Mouse (Mus musculus): ENCODE measurements around the gene Inka1.
"Not testable (repeated sequence)": the region's sequence is repeated elsewhere in the genome, so short reads cannot be mapped to it uniquely, and the experiment has no call there.

Inka1 gene

DNA sequence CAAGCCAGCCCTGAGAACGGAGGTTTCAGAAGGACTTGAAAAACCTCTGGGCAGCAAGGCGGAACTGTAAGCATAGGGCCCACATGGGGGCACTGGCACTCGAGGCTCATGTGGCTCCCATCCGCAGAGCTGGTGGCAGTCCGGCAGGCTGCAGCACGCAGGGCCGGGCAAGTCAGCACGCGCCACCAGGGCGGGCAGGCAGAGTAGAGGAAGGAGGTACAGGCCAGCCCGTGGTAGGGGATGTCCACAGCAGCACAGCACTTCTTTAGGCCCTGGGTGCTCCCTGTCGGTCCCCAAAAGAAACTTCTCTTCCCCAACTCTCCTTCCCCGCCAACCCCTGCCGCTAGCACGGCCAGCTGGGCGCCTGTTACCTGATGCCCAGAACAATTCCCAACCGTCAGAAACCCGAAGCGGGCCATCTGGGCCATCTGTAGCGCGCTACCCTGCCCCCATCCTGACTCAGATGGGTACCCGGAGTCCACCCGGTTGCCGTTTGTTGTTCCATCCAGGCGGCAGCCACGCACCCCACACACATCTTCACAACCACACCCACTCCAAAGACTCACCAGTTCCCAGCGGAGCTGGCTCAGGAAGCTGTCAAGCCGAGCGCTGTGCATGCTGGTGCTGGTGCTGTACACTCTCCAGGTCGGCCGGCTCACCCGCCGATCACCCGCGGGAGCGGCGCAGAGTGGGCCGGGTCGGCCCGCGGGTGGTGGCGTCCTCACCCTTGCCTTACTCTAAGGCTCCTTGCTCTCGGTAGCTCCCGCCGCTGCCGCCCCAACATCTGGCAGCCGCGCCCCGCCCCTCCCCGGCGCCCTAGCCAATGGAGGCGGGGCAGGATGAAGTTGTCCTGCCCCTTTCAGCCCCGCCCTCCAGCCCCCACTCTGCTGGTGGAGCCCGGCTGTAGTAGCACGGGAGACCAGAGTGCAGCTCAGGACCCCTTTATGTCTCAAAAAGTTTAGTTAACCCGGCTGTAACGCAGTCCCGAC, at the start of gene Inka1:
Inka1 (minus strand) TSS at position 749 of the 989 bp plus-strand sequence.
- DNase-seq (ENCODE audit: low spot score in 2 of 2): peak; percentile 77 to 78

GRCm38 (mm10) chr9:108032126-108032525, 46.4 kb upstream of the Inka1 start:
- no peak for DNase-seq (ENCODE audit: low spot score in 2 of 2)

DNA sequence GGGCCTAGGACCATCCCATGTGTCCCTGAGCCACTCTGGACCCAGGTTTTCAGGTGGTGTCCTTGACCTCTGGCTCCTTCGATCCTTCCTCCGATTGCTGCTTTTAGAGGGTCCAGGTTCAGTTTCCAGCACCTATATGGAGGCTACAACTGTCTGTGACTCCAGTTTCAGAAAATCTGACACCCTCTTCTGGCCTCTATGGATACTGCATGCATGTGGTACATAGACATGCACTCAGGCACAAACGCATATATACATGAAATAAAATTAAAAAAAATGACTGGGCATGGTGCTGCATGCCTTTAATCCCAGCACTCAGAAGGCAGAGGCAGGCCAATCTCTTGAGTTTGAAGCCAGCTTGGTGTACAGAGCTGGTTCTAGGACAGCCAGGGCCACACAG, 42.2 kb upstream of the Inka1 start:
- DNase-seq (ENCODE audit: low spot score in 2 of 2): no peak

DNA sequence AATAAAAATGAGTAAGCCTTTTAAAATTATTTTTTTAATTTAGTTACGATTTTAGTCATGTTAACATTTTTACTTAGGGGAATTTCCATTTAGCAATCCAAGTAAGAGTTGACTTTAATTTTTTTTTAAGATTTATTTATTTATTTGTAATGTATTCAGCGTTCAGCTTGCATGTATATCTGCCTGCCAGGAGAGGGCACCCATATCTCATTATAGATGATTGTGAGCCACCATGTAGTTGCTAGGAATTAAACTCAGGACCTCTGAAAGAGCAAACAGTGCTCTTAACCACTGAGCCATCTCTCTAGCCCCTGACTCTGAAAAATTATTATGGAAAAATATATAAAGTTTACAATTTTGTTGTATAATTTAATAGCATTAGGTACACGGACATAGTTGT, 40.9 kb upstream of the Inka1 start:
- DNase-seq (ENCODE audit: low spot score in 2 of 2): no peak

- no peak for DNase-seq (ENCODE audit: low spot score in 2 of 2)
These were observed 37.5 kb upstream of the Inka1 start for GRCm38 (mm10) chr9:108023216-108023615.

DNA sequence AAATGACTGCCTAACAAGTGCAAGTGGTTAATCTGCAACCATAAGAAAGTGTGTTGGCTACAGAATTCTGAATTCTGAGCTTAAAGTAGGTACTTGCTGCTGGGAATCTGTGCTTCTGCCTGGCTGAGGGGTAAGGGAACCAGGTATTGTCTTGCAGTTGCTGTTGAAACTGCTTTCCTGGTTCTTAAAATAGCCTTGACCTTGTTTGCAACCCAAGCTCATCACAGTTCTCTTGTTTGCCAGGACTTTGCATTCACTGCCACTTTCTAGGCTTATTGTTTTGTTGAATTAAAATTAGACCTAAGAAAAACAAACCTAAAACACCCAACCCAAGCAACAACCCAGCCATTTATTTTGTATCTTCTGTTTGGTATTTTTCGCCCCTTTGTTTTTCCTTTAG, 35.1 kb upstream of the Inka1 start:
- no peak for DNase-seq (ENCODE audit: low spot score in 2 of 2)

- peak in 1 of 2 experiments; percentile 18 for DNase-seq (ENCODE audit: low spot score in 2 of 2)
These were observed 31.4 kb upstream of the Inka1 start for GRCm38 (mm10) chr9:108017127-108017526.

DNA sequence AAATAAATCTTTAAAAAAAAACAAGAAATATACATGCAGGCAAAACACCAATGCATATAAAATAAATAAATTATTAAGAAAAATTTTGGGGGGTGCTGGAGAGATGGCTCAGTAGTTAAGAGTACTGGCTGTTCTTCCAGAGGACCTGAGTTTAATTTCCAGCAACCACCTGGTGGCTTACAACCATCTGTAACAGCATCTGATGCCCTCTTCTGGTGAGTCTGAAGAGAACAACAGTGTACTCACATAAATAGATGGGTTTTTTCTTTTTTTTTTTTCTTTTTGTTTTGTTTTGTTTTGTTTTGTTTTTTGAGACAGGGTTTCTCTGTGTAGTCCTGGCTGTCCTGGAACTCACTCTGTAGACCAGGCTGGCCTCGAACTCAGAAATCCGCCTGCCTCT, 27.9 kb upstream of the Inka1 start:
- not testable (repeated sequence) for DNase-seq (ENCODE audit: low spot score in 2 of 2)

- no peak for DNase-seq (ENCODE audit: low spot score in 2 of 2)
These were observed 24.7 kb upstream of the Inka1 start for GRCm38 (mm10) chr9:108010385-108010784.

DNA sequence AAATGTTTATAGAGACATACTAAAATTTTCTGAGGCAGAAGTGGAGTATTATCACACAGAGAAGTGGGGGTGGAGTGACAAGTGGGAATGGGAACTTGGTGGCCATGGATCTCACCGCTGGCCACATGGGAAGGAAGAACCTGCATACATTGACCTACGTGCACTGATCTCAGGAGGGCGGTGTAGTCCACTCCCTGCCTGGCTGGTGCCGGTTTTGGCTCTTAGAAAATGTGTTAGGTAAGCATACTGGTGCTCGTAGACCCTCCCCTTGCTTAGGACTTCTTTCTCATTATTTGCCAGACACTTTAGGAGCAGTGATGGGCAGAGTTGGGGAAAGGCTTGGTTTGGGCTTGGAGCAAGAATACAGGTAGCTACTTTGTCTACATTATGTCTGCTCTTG, 22.4 kb upstream of the Inka1 start:
- no peak for DNase-seq (ENCODE audit: low spot score in 2 of 2)

DNA sequence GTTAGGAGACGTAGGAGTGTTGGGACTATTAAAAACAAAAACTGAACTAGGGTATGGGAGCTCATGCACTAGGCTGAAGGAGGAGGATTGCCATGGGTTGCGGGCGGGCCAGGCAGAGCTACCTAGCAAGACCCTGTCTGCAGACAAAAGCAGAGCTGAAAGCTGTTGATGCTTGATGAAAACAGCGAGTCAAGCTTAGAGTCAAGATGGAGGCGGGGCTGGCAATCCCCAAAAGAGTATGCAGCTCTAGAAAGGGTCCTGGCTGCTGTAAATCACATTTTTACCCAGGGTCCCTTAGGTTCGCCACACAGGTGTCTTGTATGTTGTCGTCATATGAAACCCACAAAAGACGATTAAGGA, 17.8 kb upstream of the Inka1 start:
- DNase-seq (ENCODE audit: low spot score in 2 of 2): no peak

DNA sequence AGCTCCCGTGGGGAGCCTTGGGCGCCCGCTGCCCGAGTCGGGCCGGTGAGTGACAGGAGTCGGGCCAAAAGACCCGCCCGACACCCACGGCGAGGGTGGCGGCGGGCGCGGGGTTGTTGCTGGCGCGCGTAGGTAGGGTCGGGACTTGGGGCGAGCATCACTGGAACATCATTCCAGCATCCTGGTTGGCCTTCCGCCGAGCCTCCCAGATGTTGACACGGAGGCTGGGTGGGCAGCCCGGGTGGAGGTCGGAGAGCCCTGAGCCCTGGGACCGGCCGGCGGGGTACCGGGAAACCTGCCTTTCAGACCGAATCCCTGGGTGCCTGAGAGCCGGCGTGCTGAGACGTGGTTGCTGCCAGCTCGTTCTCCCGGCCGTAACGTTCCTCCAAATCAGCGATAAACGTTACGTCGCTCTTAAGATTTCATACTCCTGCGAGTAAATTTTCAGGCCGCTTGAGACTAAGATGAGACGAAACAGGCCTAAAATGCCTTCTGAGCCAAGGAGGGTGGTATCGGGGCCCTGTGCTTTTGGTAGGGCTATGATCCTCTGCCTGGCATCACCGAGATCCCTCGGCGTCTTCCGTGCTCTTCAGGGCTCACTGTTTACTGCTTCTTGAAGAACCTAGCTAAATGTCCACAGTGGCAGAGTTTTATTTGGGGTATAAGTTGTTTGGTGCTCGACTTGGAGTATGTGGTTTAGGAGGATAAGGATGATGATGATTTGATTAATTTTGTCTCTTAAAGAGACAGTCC, 17.3 kb upstream of the Inka1 start:
- no peak for DNase-seq (ENCODE audit: low spot score in 2 of 2)

- DNase-seq (ENCODE audit: low spot score in 2 of 2): peak; percentile 100
These were observed 16.5 kb upstream of the Inka1 start, which contains the start of gene Ip6k1 for GRCm38 (mm10) chr9:108001922-108002770. TSS of gene Ip6k1 (plus strand) at chr9:108002501.

DNA sequence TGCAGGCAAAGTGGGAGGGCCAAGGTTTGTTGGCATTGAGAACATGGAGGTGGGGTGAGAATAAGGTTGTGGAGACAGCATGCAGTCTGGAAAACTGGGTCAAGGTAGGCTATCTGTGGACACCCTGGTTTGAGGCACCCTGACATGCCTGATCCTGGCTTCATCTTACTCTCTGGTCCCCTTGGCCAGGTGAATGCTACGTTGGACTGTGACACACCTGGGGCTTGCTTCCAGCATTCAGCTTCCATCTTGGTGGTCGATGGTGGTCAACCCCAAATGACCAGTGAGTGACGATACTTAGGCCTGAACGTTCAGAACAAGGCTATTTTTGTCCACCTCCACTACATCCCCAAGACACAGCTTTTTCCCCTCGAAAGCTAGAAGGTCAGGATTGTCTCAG, 10.4 kb upstream of the Inka1 start, which contains the start of gene Gm20662:
Gm20662 (plus strand) TSS at position 301 of the 400 bp plus-strand sequence.
- DNase-seq (ENCODE audit: low spot score in 2 of 2): no peak

- DNase-seq (ENCODE audit: low spot score in 2 of 2): no peak
These were observed 9.8 kb upstream of the Inka1 start for GRCm38 (mm10) chr9:107995513-107995912.

DNA sequence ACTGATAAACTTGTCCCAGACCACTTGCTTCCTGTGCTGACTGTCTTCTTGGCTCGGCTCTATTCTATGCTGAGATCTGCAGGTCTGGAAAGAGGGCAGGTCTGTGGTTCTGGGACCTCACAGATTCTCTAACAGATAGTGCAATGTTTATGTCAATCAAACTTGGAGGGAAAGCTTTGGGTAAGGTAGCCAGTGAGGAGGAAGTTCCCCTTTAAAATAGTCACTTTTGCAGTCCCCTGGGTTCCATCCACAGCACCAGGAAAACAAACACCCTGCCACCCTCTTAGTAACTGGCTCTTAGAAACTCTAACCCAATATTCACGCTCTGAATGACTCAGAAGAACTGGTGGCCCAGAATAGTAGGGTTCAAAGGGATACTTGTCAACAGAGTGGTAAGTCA, 8.8 kb upstream of the Inka1 start:
- no peak for DNase-seq (ENCODE audit: low spot score in 2 of 2)

DNA sequence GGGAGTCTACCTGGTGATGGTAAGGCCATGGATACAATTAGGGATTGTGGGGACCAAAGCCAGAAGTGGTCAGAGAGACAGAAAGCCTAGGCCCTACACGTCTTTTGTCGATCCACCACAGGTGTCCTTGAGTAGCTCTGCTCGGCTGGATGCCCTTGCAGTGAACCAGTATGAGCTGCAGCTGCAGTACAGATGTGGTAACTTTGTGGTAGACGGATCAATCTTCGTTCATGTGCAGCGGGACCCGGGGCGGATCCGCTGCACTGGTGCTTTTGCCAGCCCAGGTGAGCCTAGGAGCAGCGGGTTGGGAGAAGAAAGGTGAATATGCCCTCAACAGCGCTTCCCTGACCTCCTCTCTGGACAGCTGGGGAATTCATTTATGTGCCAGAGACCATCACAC, 7.3 kb upstream of the Inka1 start:
- no peak for DNase-seq (ENCODE audit: low spot score in 2 of 2)

DNA sequence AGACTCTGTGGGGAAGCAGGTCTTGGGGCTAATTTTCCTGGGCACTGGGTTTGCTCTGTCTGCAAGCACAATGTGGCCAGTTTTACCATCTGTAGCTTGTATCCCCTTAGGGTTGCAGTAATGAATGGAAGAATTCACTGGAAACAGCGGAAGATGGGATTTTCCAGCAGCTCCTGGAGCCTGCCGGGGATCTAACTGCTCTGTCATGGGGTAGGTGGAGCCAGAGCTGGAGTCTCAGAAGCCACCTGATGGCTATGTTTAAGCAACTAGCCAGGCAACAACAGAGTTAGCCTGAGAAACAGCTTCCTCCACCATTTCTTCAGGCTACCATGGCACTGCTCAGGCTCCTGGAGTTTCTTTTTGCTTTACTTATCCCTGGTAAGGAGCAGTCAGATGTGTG, 6.5 kb upstream of the Inka1 start, which contains the start of gene Cdhr4:
Cdhr4 (plus strand) TSS at position 301 of the 400 bp plus-strand sequence.
- DNase-seq (ENCODE audit: low spot score in 2 of 2): no peak

DNA sequence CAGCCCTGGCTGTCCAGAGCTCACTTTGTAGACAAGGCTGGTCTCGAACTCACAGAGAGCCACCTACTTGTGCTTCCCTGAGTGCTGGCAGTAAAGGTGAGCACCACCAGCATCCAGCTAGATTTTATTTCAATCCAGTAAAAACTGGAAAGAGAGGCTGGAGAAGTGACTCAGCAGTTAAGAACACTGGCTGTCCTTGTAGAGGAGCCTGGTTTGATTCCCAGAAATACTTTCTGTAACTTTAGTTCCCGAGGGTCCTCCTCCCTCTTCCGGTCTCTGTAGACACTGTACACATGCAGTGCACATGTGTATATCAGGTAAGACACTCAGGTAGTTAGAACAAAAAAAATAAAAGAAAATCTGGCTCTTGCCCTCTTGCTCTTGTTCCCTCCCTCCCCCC, 2.3 kb upstream of the Inka1 start:
- no peak for DNase-seq (ENCODE audit: low spot score in 2 of 2)

GRCm38 (mm10) chr9:107986376-107986775, 697 bp upstream of the Inka1 start:
- peak in 1 of 2 experiments; percentile 43 for DNase-seq (ENCODE audit: low spot score in 2 of 2)

- DNase-seq (ENCODE audit: low spot score in 2 of 2): no peak
These were observed 974 bp downstream of the Inka1 start for GRCm38 (mm10) chr9:107984754-107985055.

Data from right cerebral cortex, postnatal 36 days (tissue).